Mouse (Mus musculus): ENCODE data around the gene RPS10-NUDT3.

GRCm38 (mm10) chr17:27671720-27672119 lies 36.7 kb upstream of the RPS10-NUDT3 start:
- TF ChIP-seq POLR2A (IDR thresholded peaks at IDR 0.05; ENCODE audit: low read depth, low read length) (no peak), CTCF (IDR thresholded peaks at IDR 0.05; ENCODE audit: extremely low read depth, insufficient read depth, insufficient read length, insufficient replicate concordance) (no peak)

Measured in spleen, adult 2 months (tissue).